Mouse (Mus musculus) ES-Bruce4 (cell line): ENCODE results near the gene Pitpnm1. TPM values are rescaled to one million over a fixed set of nuclear protein-coding genes. Genes with fewer than 3 reads are reported as not detected.
A peak's percentile ranks its signal among the peaks of the same experiment; 100 is the strongest.

Experiments used
- H3K27ac ChIP-seq: 2 replicates; pipeline ENCODE4 v1.5.1; 2012; ENCODE audit warnings: low read length, inconsistent platforms; ENCODE audit not compliant: insufficient read depth
- H3K27me3 ChIP-seq: 2 replicates; pipeline ENCODE4 v1.6.1; 2012; ENCODE audit warnings: mild to moderate bottlenecking, low read length, inconsistent platforms; ENCODE audit not compliant: control insufficient read depth, poor library complexity, insufficient read depth, severe bottlenecking
- H3K36me3 ChIP-seq: 2 replicates; pipeline ENCODE4 v1.6.1; 2012; ENCODE audit warnings: inconsistent platforms, mild to moderate bottlenecking, low read length, moderate library complexity; ENCODE audit not compliant: control insufficient read depth, poor library complexity, insufficient read depth, severe bottlenecking
- H3K4me1 ChIP-seq: one replicate; pipeline ENCODE4 v1.8.1; 2011; ENCODE audit warnings: low read length; ENCODE audit not compliant: control insufficient read depth, insufficient read depth
- H3K4me3 ChIP-seq: 2 replicates; pipeline ENCODE4 v1.5.1; 2011; ENCODE audit warnings: low read depth, mild to moderate bottlenecking, low read length
- H3K9ac ChIP-seq: 2 replicates; pipeline ENCODE4 v1.6.1; 2012; ENCODE audit warnings: low read depth, mild to moderate bottlenecking, inconsistent platforms; ENCODE audit not compliant: poor library complexity, severe bottlenecking
- H3K9me3 ChIP-seq: replicated peaks from 2 replicates; pipeline ENCODE4 v1.6.1; 2012; ENCODE audit warnings: mild to moderate bottlenecking, low read length, inconsistent platforms; ENCODE audit not compliant: control insufficient read depth, poor library complexity, insufficient read depth, severe bottlenecking
- CTCF ChIP-seq: IDR thresholded peaks from one replicate; pipeline ENCODE4 v1.8.1; 2011; ENCODE audit warnings: low read depth, low read length
- EP300 ChIP-seq: IDR thresholded peaks from 2 replicates; pipeline ENCODE4 v1.6.1; 2011; ENCODE audit warnings: low read depth, low read length; ENCODE audit not compliant: insufficient read depth
- POLR2A ChIP-seq: IDR thresholded peaks from one replicate; pipeline ENCODE4 v1.8.1; 2011; ENCODE audit warnings: low read length; ENCODE audit not compliant: insufficient read depth
- polyA plus RNA-seq: library from polyadenylated mRNA; stranded (reverse); fragments of >200 nt; gene quantifications from 2 replicates; pipeline ENCODE4 v1.2.4, GENCODE M21; 2011; ENCODE audit warnings: low read depth; ENCODE audit not compliant: missing spikeins, insufficient read depth, insufficient read length

Pitpnm1 gene
- polyA plus RNA-seq, 1 experiment = 11.2 TPM

DNA sequence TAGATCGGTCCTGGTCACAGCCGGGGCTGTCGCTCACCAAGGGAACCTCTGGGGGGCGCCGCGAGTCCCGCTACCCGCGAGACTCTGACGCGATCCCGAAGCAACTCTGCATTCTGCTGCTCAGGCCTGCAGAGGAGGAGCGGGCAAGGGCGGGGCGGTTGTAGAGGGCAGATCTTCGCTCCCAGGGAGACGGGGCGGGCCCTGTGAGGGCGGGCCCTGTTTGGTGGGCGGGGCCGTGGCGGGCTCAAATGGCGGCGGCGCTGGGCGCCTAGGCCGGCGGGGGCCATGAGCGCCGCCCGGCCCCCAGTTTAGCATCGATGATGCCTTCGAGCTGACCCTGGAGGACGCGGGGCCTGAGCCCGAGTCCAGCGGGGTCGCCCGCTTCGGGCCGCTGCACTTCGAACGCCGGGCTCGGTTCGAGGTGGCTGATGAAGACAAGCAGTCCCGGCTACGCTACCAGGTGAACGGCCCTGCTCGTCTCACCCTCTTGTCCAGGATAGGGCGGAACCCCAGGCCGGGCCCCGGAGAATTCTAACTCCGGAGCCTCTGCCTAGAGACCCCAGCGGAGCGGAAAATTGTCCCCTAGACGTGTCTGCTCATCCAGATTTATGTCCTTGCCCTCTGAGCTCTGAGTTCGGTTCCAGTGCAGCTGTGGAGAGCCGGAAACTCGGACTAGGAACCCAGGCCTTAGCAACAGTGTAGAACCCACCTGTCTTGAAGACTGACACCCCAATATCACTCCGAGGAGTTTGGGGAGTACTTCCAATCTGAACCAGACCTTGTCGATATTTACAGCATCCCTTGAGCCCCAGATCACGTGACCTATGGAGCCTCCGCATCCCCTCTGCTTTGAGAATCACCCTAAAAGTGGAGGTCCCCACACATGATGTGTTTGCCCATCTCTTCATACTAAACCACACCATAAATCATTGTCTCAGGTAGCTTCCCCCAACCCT is 26.2 kb downstream of the Pitpnm1 start, which contains the start of gene Aip:
Aip (minus strand) TSS at position 118 of the 956 bp plus-strand sequence.
- H3K27ac ChIP-seq = no peak within 1 kb of the TSS
- no peaks in the 10 kb centered on the region for H3K9me3 ChIP-seq
- peak within 1 kb of the TSS; percentile 76 for H3K9ac ChIP-seq
- no peaks in the 10 kb centered on the region for H3K27me3 ChIP-seq
- H3K4me1 ChIP-seq = peaks cover 1% of the 10 kb centered on the region
- H3K36me3 ChIP-seq = 0 out of 2 replicates have a peak, but pooled peaks cover 1% of the 10 kb centered on the region
- TF ChIP-seq CTCF (peak; percentile 58), POLR2A (no peak), EP300 (0 out of 2 replicates have a peak, but pooled peaks have one; percentile 39)
- H3K4me3 ChIP-seq = peak within 1 kb of the TSS; percentile 97

DNA sequence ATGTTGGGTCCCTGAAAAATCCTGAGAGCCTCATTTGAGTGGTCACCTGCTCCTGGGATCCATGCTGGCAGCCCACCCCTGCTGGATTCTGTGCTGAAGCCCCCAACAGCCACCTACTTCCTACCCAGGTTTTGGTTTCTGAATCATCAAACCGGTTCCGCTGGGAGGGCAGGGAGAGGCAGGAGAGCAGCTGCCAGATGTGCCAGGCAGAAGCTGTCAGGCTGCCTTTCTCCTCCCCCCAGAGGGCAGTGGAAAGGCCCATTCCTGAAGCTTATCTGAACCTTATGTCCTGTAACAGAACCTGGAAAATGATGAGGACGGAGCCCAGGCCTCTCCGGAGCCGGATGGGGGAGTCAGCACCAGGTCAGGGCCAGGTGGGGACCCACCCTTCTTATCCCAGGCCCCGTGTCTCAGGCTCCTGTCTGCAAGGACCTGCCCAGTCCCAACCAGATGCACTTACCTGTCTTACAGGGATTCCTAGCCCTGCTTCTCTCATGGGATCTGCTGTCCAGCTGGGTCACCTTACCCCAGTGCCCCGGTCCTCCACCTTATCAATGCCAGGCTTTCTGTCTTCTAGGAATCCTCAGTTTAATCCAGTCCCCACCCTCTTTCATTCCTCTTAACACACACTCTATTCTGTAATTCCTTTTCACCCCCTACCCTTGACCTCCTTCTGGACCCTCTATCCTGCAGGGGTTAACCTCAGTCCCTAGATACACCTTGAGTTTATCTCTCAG is 27.1 kb downstream of the Pitpnm1 start:
- Histone ChIP-seq H3K36me3 (0 out of 2 replicates have a peak, but pooled peaks cover 3% of the 10 kb centered on the region), H3K27ac (no peak overlapping the region), H3K27me3 (no peaks in the 10 kb centered on the region), H3K9me3 (no peaks in the 10 kb centered on the region), H3K4me1 (peaks cover 1% of the 10 kb centered on the region), H3K4me3 (peak overlapping the region; percentile 97), H3K9ac (peak overlapping the region; percentile 76)
- TF ChIP-seq POLR2A = no peak
- no peak for TF ChIP-seq CTCF
- TF ChIP-seq EP300 = no peak

DNA sequence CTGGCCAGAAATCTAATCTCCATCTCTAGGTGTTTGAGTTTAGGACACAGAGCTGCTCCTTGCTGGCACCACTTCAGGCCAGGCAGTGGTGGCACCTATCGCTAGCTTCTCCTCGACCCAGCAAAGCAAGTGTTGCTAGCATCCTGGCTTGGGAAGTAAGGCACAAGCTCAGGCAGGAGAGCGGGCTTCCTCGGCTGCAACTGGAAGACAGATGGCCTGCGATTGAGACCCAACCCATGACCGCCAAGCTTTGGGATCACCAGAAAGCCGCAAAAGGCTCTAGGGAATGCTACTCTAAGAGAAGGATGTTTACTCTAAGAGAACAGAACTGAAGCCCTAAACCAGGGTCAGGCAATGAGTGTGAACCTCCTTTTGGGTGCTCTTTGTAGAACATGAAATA is 29.7 kb downstream of the Pitpnm1 start:
- no peak overlapping the region for H3K4me3 ChIP-seq
- H3K27ac ChIP-seq = no peak overlapping the region
- H3K27me3 ChIP-seq = no peaks in the 10 kb centered on the region
- no peaks in the 10 kb centered on the region for H3K9me3 ChIP-seq
- peaks cover 1% of the 10 kb centered on the region for H3K4me1 ChIP-seq
- TF ChIP-seq EP300 = no peak
- no peak overlapping the region for H3K9ac ChIP-seq
- 0 out of 2 replicates have a peak, but pooled peaks cover 6% of the 10 kb centered on the region for H3K36me3 ChIP-seq

DNA sequence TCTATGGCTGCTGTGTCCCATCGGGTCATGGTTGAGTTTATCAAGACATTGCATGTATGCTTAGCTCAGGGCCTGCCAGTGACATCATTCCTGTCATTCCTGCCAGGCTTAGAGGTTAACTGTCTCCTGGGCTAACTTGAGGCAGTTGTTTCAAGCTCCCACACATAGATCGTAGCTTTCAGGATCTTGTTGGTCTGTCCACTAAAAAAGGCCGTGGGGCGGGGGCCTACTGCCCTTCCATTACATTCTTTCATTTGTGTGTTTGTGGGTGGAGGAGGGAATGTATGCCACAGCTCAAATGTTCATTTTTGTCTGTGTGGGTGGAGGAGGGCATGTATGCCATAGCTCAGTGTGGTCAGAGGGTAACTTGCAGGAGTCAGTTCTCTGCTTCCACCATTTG is 30.3 kb downstream of the Pitpnm1 start:
- 0 out of 2 replicates have a peak, but pooled peaks cover 6% of the 10 kb centered on the region for H3K36me3 ChIP-seq
- H3K4me1 ChIP-seq = peaks cover 1% of the 10 kb centered on the region
- TF ChIP-seq EP300 (no peak), POLR2A (no peak), CTCF (no peak)
- no peak overlapping the region for H3K27ac ChIP-seq
- no peaks in the 10 kb centered on the region for H3K27me3 ChIP-seq
- no peaks in the 10 kb centered on the region for H3K9me3 ChIP-seq
- H3K4me3 ChIP-seq = no peak overlapping the region
- H3K9ac ChIP-seq = no peak overlapping the region

DNA sequence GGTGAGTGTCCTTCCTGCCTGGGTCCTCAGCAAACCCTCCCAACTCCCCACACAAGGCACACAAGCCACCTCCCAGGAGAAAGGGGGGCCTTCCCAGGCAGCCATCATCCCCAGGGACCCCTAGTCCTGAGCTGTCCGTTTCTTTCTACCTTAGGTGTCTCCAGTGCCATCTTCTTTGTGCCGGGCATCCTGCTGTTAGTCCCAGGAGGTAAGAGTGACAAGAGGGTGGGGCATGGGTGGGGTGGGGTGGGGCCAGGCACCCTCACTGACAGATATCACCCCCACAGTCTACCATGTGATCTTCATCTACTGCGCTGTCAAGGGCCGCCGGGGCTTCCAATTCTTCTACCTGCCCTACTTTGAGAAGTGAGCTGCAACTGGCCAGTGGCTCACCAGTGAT is 31.3 kb downstream of the Pitpnm1 start:
- no peak for TF ChIP-seq CTCF
- TF ChIP-seq EP300 = no peak
- no peak for TF ChIP-seq POLR2A
- Histone ChIP-seq H3K27ac (no peak overlapping the region), H3K27me3 (no peaks in the 10 kb centered on the region), H3K9ac (no peak overlapping the region), H3K4me3 (no peak overlapping the region), H3K4me1 (peaks cover 3% of the 10 kb centered on the region), H3K36me3 (0 out of 2 replicates have a peak, but pooled peaks cover 6% of the 10 kb centered on the region), H3K9me3 (no peaks in the 10 kb centered on the region)
